Mouse (Mus musculus) liver, adult 2 months (tissue): Measurements from ENCODE around the gene Wfikkn1.

Source experiments
- CTCF ChIP-seq: fragments of 200-500 bp; IDR thresholded peaks from 2 replicates; pipeline ENCODE4 v1.5.1; 2011; ENCODE audit warnings: low read depth, low read length, control low read depth
- POLR2A ChIP-seq: fragments of 200-500 bp; IDR thresholded peaks from 2 replicates; pipeline ENCODE4 v1.6.1; 2011; ENCODE audit warnings: low read length, control low read depth; ENCODE audit not compliant: insufficient read depth; ENCODE audit errors: extremely low read depth

- TF ChIP-seq CTCF (no peak), POLR2A (0 out of 2 replicates have a peak, but pooled peaks have one; percentile 4)
These were observed 49.7 kb downstream of the Wfikkn1 start for GRCm38 (mm10) chr17:25830806-25831431.
